Mouse (Mus musculus) left cerebral cortex, adult 8-10 months (tissue): ENCODE data around the gene Gjd3. TPM values are rescaled to one million over a fixed set of nuclear protein-coding genes. Genes with fewer than 3 reads are reported as not detected.
A peak's percentile ranks its signal among the peaks of the same experiment; 100 is the strongest.

ENCODE experiments used
- DNase-seq, 2 experiments: peaks; one replicate each; pipeline ENCODE4 v3.0.0; 2022; ENCODE audit warnings: low spot score in 2 of 2
- total RNA-seq, 4 experiments: library from RNA; stranded (reverse); gene quantifications; 2 replicates each; pipeline ENCODE4 v1.2.4; 2022

Gjd3 gene
- total RNA-seq, 4 experiments from 2014 or later = 1.2 to 1.8 (median 1.4) TPM

DNA sequence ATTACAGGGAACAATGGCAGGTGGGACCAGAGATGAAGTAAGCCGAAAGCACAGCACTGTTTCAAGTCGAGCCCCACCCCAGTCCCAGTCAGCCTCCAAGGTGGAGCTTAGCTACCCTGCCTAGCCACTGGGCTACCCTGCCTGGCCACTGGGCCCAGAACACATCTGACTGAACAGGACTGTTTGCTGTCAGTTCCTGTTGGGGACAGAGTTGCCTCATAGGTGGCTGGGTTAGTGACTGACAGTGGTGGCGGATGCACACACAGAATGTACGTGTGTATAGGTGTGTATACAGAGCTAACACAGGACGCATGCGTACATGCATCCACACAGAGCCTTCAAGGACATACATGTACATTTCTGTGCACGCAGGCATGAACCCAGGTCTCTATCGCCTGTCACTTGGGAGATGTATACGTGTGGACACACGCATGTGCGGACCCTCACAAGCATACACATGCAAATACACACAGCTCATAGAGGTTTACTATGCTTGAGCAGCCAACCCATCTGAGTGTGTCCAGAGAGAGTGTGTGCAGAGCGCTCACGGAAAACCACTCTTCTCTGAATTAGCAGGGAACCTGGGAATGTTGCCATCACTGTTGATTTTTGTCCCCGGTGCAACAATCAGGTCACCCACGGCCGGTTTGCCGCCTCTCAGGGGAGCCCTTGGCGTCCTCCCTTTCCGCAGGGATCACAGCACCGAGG is 1.4 kb downstream of the Gjd3 start:
- DNase-seq = peak in 1 of 2 experiments; percentile 38

DNA sequence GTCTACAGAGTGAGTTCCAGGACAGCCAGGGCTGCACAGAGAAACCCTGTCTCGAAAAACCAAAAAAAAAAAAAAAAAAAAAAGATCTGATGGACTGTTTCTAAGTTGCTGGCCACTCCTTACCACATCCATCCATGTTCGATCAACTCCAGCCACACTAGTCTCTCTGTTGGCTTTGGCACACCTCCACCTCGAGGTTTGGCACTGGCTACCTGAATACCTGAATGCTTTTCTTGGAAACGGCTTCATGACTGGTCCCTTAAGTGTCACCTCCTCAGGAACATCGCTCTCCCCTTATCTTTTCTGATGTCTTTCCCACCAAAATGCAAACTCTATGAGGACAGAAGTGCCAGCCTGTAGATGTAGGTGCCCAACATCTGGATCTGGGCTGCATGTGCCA is 3.5 kb downstream of the Gjd3 start:
- DNase-seq = no peak

DNA sequence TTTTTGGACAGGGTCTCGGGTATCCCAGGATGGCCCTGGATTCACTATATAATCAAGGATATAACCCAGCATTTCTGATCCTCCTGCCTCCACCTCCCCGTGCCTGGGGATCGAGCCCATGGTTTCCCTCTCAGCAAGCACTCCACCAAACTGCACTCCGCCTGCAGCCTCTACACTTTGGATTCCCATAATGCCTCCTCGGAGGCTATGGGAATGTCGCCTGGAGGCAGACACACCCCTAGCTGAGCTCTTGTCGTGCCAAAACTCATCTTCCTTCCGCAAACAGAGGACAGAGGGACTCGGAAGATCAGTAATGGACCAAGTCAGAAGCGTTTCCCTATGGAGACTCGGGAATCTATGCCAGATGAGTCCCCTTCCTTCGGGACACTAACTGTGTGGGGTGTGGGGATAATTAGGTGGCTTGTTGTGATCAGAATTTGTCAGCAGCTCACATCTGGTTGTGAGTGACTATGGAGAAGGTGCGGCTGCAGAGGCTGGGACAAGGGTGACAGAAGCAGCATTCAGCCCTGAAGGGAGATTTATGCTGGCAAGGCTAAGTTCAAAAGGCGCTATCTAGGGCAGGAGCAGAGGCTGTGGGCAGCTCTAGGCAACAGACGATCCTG is 4.2 kb downstream of the Gjd3 start:
- no peak for DNase-seq

DNA sequence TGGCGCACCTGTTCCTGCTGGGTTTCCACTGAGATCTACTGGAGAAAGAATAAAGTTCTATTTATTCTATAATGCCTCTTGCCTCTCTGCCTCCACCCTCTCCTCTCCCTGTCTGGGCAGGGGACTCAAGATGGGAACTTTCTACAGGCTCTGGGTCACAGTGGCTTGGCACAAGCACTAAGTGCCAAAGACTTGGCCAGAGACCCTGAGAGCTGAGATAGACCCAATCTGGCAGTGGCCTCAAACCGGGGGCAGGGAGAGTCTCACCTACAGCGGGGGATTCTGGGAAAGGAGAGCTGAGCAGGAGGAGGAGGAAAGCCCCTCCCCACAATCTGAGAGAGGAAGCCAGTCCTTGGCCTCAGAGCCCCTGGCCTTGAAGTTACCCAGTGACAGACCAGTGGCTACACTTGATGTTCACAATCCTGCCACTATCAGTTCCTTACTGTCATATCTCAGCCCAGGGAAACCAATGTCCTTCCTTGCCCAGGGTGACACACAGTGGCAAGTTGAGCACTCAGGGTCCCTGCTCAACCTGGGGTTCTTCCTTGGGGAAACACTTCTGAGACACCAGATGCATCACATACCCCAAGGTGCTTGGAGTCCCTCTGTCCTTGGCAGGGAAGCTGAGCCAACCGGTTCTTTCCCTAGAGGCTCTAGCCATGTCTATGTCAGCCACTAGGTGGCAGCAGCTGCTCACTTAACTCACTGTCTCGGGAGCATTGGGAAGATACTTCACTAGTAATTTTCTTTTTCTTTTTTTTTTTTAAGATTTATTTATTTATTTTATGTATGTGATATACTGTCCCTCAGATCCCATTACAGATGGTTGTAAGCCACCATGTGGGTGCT is 7.7 kb downstream of the Gjd3 start:
- DNase-seq = peak in 1 of 2 experiments; percentile 51

DNA sequence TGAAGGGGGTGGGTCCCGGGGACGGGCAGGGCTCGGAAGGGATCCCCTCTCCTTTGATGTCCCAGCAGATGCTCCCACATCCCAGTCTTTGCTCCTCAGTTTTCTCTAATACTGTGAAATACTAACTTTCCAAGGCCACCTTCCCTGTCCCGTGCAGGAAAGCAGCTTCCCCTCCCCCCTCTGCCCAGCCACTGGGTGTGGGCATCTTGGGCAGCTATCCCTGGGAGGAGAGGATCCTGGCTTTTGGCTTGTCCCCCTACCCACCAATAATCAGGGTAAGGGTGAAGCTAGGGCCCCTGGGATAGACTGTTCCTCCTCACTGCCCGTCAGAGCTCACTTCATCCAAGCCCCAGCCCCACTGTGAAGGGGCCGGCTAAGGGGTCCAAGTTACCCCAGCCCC is 8.6 kb downstream of the Gjd3 start:
- DNase-seq = no peak

DNA sequence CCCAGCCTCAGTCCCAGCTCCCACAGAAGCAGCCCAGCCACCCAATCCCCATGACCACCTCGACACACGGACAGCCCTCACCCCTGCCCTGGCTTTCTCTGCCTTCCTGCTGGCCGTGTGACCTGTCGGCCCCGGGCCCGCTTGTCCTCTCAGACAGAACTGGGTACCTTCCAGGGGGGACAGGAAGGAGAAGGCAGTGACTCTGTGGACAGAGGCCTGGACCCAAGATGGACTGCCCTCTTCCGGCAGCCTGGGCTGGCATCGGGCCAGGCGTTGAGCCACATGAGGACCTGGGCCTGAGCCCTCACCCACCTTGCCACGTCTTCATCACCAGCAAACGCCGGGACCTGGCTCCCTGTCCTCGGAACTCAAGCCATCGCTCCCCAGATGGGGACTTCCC is 9.2 kb downstream of the Gjd3 start:
- DNase-seq = peak in 1 of 2 experiments; percentile 18

DNA sequence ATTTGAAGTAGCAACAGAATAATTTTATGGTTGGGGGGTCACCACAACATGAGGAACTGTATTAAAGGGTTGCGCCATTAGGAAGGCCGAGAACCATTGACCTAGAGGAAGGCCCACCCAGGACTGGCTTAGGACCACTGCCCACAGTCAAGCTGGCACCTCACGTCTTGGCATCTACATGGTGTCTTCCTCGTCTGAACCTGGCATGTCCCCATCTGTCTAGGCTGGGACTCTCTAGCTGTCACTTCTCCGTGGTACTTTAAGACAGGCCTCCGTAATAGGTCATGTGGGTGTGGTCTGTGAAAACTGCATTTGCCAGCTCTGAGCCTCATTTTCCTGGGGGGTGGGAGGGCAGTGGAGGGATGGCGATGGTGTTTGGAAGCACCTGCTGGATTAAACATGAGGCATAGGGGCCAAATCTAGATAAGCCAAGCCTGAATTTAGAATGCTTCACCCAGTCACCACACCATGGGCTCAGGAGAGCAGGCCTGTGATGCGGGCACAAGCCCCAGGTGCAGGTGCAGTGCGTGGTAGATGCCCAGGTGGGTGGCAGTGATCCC is 9.9 kb downstream of the Gjd3 start:
- DNase-seq = no peak

DNA sequence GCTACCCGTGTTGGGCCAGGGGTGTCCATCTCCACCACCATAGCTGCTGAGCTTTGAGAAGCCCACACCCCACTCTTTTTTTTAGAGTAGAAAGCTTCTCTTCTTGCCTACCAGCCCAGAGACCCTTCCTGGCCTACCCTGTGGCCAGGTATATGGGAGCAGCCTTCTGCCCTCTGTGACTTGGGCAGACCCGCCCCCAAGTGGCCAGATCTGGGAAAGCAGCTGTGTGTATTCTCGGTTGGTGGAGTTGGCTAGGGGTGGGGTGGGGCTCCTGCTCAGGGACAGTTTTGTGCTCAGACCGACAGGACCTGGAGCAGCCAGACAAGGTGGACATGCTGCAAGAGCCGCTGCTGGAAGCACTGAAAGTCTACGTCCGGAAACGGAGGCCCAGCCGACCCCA is 10.6 kb downstream of the Gjd3 start:
- DNase-seq = peak; percentile 51 to 89

DNA sequence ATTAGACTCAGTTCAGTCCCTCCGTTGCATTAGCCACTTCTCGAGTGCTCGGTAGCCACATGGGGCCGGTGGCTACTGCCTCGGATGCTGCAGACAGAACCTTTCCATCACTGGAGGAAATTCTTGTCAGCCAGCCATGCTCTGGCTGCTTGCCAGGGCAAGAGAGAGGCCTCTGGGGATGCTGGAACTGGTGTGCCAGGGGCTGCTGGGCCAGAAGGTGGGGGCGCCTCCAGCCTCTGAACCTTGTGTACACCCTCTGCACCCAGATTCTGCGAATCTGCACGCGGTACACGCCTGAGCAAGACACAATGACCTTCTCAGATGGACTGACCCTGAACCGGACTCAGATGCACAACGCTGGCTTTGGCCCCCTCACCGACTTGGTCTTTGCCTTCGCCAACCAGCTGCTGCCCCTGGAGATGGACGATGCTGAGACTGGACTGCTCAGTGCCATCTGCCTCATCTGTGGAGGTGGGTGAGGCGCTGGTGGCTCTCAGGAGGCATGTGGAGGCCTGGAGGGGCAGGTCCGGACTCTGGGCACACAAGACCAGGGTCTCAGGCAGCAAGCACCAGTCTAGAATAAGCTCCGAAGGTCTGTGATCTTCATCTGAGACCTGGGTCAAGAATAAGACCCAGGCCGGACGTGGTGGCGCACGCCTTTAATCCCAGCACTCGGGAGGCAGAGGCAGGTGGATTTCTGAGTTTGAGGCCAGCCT is 11.3 kb downstream of the Gjd3 start:
- DNase-seq = peak in 1 of 2 experiments; percentile 28

DNA sequence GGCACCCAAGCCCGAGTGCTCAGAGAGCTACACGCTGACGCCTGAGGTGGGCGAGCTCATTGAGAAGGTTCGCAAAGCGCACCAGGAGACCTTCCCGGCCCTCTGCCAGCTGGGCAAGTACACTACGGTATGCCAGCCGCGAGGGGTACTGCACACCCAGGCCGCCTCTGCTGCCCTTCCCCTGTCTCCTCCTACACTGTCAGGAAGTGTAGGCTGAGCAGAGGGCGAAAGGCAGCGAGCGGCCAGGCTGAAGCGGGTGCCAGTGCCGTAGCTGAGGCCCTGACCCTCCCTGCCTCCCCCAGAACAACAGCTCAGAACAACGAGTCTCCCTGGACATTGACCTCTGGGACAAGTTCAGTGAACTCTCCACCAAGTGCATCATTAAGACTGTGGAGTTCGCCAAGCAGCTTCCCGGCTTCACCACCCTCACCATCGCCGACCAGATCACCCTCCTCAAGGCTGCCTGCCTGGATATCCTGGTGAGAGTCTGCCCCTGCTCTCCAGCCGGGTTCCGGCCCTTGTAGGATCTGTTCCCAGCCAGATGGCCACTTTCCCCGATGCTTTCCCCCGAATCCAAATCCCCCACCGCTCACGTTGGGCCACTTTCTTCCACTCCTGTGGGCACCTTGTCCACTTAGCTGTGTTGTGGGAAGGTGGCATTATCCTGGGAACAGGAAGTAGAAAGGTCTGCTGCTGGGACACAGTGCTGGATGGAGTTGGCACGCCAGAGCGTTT is 12.5 kb downstream of the Gjd3 start:
- DNase-seq = peak in 1 of 2 experiments; percentile 41

DNA sequence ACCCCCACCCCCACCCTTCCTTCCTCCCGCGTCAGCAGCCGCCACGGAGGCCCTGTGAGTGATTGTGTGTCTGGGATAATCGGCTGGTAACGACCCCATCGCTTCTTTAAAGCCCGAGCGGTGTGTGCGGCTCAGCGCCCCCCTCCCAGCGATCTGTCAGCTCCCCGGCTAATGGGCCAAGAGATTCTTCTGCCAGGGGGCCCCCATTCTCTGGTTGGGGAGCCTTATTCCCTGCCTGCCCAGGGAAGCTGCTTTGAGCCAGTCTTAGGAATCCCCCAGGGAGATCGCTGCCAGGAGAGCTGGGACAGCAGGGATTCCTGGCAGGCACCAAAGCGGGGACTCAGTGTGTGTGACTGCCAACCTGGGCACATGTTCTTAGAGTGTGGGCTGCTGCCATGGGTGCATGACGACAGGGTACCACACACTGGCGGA is 13.3 kb downstream of the Gjd3 start:
- peak in 1 of 2 experiments; percentile 87 for DNase-seq

DNA sequence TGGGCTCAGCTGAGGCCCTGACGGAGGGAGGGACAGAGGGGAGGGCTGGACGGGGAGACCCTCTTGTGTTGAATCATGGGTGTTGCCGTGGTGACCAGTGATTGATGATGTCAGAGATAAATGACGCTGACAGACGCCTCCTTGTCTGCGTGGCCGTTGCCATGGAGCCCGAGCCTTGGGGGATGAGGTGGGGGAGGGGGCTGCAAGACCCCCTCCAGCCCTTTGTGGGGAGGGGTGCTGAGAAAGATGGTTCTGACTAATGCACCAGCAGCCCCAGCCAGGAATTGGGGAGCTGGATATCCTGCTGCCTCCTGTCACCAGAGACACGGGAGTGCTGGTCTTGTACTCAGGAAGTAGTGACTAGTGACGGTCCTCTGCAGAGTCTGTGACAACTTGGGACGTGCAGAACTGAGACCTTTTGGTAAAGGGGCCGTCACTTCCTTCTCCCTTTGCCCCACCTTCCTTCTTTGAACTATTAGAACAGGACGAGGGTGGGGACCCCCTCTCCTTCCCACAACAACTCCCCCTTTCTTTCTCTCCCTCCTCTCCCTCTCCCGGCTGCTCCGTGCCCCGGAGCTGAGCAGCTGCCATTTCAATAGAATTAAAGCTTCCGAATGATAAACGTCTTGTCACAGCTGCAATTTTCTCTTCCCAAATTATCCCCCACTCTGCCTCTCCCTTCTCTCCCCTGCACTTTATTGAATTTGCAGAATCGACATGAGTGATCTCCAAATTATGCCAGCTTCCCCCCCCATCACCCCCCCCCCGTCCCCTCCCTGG is 13.9 kb downstream of the Gjd3 start:
- peak in 1 of 2 experiments; percentile 26 for DNase-seq

DNA sequence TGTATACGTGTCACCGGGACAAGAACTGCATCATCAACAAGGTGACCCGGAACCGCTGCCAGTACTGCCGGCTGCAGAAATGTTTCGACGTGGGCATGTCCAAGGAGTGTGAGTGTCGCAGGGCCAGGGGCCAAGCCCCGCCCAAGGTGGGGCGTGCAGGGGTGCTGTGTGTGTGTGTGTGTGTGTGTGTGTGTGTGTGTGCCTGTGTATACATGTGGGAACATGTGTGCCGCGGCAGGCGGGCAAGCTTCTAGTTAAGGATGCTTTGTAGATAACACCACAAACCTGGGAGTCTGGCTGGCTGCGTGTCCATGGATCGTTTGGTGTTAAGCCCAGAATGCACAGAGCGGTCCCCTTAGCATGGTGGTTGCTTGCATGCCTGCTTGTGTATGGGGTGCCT is 14.7 kb downstream of the Gjd3 start:
- peak in 1 of 2 experiments; percentile 20 for DNase-seq

DNA sequence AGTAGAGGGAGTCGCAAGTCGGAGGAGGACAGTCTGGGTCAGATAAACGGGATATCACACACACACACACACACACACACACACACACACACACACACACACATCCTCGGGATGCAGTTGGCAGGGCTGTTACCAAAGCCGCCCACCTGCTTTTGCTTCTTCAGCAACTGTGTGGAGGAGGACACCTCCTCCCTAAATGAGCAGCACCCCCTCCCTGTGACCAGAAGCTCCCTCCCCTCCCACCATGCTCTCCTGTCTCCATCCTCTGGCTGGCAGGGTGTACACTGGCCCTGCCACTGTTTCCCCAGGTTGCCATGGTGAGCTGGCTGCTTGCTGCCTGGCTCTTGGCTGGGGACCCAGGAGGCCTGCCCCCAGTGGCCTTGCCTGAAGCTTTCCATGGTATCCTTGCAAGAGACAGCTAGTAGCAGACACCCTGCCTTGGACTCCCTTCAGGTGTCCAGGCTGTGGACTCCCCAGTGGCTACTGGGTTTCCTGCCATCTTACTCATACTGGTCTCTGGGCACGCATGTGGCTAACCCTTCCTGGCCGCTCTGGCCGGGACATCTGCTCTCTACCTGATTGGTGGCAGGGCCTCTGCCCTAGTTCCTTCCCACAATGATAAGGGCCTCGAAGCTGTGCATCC is 16.2 kb downstream of the Gjd3 start:
- peak in 1 of 2 experiments; percentile 81 for DNase-seq

DNA sequence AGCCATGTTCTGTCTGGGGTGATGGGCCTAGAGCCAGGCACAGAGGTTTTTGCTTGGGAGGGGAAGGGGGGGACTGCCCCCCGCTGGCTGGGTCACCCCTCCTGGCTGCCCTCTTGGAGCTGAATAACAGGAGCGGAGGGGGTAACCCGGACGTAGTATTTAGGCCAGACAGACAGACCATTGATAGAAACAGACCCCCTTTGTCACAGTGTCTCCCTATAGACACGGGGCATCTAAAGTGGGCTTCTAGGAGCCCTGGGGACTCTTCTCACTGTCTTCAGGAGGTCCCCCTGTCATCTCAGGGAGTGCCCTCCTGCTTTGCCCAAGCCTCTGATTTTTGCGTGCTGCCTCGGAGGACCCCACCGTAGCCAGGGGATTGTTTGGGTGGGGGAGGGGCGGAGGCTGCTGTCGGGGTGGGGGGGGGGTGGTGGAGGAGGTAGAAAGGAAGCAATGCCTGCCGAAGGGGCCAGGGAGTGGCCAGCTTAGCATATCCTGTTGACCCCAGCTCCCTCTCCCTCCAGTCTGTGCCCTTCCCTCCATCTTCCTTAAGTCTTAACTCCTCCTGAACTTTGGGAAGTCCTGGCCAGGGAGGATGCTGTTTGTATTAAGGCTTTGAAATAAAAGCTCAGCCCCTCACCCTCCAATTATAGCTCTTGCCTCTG is 17.3 kb downstream of the Gjd3 start:
- DNase-seq = no peak

DNA sequence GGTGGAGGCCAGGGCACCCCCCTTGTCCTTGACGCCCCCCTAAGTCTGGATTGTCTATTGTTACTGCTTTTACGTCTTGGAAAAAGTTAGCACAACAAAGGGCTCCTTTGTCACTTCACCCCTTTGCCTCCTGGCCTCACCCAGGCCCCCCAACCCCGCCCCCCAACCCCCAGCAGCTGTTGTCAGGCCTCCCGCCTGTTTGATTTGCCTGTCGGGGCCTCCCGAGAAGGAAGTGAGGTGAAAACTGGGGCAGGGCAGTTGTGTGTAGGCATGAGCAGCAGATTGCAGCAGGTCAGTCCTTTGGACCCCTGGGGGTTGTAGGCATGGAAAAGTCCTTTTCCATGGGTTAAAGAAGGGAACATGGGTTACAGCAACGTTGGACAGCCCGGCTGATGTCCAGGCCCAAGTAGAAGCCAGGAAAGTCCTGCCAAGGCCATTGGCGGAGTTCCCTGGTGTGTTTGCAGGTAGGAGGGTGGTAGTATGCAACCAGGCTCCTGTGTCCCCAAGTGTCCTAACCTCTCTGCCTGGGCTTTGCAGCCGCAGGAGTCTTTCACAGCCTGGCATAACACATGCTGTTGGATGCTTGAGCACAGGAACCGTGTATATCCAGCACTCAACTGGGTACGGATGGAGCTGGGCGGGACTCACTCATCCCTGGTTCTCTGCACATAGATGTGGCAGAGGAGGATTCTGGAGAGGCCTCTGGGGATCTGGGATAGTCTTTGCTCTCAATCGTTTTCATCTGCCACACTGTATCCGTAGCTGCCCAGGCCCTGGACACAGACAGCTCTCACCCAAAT is 18.0 kb downstream of the Gjd3 start:
- no peak for DNase-seq

DNA sequence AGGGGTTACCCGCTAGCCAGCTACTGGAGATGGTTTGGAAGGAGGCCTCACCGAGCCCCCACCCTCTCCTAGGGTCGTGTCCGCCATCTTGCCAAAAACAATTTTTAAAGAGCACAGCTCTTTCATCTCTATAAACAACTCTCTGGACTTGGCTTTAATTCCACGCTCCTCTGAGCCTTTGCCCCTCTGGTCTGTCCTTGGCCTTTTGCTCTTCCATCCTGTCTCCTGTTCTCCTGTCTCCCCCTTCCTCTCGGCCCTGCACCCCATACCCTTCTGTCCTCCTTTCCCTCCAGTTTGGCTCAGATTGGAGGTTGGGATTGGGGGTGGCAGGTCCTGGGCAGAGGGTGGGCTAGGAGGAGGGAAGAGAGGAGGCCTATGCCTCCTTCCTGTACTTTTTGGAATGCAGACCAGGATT is 18.6 kb downstream of the Gjd3 start:
- no peak for DNase-seq
